Mouse (Mus musculus) CH12.LX (cell line): ENCODE results near the gene BC052040.

Source experiments
- CHD2 ChIP-seq: IDR thresholded peaks from 2 replicates; pipeline ENCODE4 v1.6.1; 2011; ENCODE audit warnings: low read length, improper control_type of control experiment
- CTCF ChIP-seq, 2 experiments: IDR thresholded peaks in 1 of 2; conservative IDR thresholded peaks in 1 of 2; 2 replicates each; pipeline ENCODE4 v1.5.1; 2011 to 2012; ENCODE audit warnings: low read depth in 2 of 2, low read length in 2 of 2, improper control_type of control experiment in 1 of 2, inconsistent platforms in 1 of 2, mild to moderate bottlenecking in 1 of 2, moderate library complexity in 1 of 2
- EP300 ChIP-seq: IDR thresholded peaks from 2 replicates; pipeline ENCODE4 v1.6.1; 2011; ENCODE audit warnings: low read length, improper control_type of control experiment
- MAX ChIP-seq: IDR thresholded peaks from 2 replicates; pipeline ENCODE4 v1.6.1; 2011; ENCODE audit warnings: low read length, improper control_type of control experiment
- MEF2A ChIP-seq: IDR thresholded peaks from 2 replicates; pipeline ENCODE4 v1.6.1; 2014; ENCODE audit warnings: low read depth, mild to moderate bottlenecking, inconsistent platforms, low read length, improper control_type of control experiment, borderline replicate concordance
- NELFE ChIP-seq: IDR thresholded peaks from 2 replicates; pipeline ENCODE4 v1.6.1; 2011; ENCODE audit warnings: low read depth, low read length, improper control_type of control experiment
- POLR2A ChIP-seq: IDR thresholded peaks from 2 replicates; pipeline ENCODE4 v1.6.1; 2011; ENCODE audit warnings: low read depth, mild to moderate bottlenecking, improper control_type of control experiment, low read length
- RAD21 ChIP-seq: IDR thresholded peaks from 2 replicates; pipeline ENCODE4 v1.6.1; 2011; ENCODE audit warnings: low read depth, mild to moderate bottlenecking, low read length, improper control_type of control experiment, moderate library complexity
- UBTF ChIP-seq: IDR thresholded peaks from 2 replicates; pipeline ENCODE4 v1.6.1; 2012; ENCODE audit warnings: low read depth, mild to moderate bottlenecking, inconsistent platforms, low read length, improper control_type of control experiment, moderate library complexity

- TF ChIP-seq NELFE (no peak), CTCF (conservative IDR thresholded peaks at IDR 0.05 in 1 of 2, IDR thresholded peaks at IDR 0.05 in 1 of 2; ENCODE audit: low read depth in 2 of 2, low read length in 2 of 2) (no peak), MAX (no peak), POLR2A (no peak), CHD2 (no peak), RAD21 (no peak), MEF2A (no peak), UBTF (no peak), EP300 (no peak)
These were observed 141.9 kb downstream of the BC052040 start for GRCm38 (mm10) chr2:115723452-115723851.
